Mouse (Mus musculus) ovary, adult 2 months (tissue): ENCODE measurements around the gene P2rx3. TPM values are rescaled to one million over a fixed set of nuclear protein-coding genes. Genes with fewer than 3 reads are reported as not detected.

Source experiments
- polyA plus RNA-seq: library from polyadenylated mRNA; depleted of rRNA; stranded (reverse); fragments of >200 nt; gene quantifications from 2 replicates; pipeline ENCODE4 v1.2.3, GENCODE M21; 2012; rRNA removed

The P2rx3 gene
- 0.37 and 0.50 TPM in 2 replicates for polyA plus RNA-seq

GRCm38 (mm10) chr2:85037047-85038026 lies at the start of gene P2rx3, which contains the start of gene Ssrp1:
Gene P2rx3, minus strand, starts transcription at chr2:85037462.
Gene Ssrp1, plus strand, starts transcription at chr2:85037234.

GRCm38 (mm10) chr2:85047596-85048167 lies 10.4 kb upstream of the P2rx3 start, which contains the start of gene Tnks1bp1:
Gene Tnks1bp1, plus strand, starts transcription at chr2:85048022.

GRCm38 (mm10) chr2:84987930-84988329 lies 49.3 kb downstream of the P2rx3 start, which contains the start of gene Prg3:
Gene Prg3, plus strand, starts transcription at chr2:84988215.

DNA sequence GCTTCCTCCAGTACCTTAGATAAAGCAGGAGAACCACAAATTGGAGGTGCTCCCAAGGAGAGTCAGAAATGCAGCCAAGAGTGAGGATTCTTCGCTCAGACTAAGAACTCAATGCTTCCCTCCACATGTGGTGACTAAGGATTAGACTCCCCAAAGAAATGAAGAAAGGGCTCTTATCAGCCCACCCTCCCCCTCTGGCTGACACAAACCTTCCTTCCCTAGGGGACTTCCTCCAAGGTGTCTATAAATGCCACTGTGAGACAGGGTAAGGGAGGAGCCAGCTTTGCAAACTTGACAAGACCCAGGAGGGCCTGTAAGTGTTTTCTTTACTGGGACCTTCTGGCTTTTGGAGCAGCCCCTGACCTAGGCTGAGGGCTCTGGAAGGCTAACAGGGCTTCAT lies 57.1 kb downstream of the P2rx3 start, which contains the start of gene Prg2:
Gene Prg2, plus strand, starts transcription at position 274 of the 400 bp plus-strand sequence.

Other genes starting within 250 kb of the P2rx3 start
- 18.7 and 23.7 TPM in 2 replicates for gene Ube2l6, start 238.6 kb downstream of the P2rx3 start, polyA plus RNA-seq
- not detected in 2 replicates for gene Smtnl1, start 214.8 kb downstream of the P2rx3 start, polyA plus RNA-seq
- gene Timm10, start 210.5 kb downstream of the P2rx3 start, polyA plus RNA-seq: 42.6 and 54.8 TPM in 2 replicates
- gene Slc43a1, start 198.6 kb downstream of the P2rx3 start, polyA plus RNA-seq: 14.3 and 15.2 TPM in 2 replicates
- 12.0 and 16.9 TPM in 2 replicates for gene Rtn4rl2, start 150.8 kb downstream of the P2rx3 start, polyA plus RNA-seq
- 55.2 and 61.6 TPM in 2 replicates for gene Slc43a3, start 100.9 kb downstream of the P2rx3 start, polyA plus RNA-seq
- 0.18 TPM in 1 of 2 replicates, not detected in the other for gene Prg2, start 57.0 kb downstream of the P2rx3 start, polyA plus RNA-seq
- gene Prg3, start 49.2 kb downstream of the P2rx3 start, polyA plus RNA-seq: not detected in 2 replicates
- gene Ssrp1, start 228 bp downstream of the P2rx3 start, polyA plus RNA-seq: 129 and 183 TPM in 2 replicates
- 95.3 and 109 TPM in 2 replicates for gene Tnks1bp1, start 10.6 kb upstream of the P2rx3 start, polyA plus RNA-seq
- 27.2 and 30.1 TPM in 2 replicates for gene Aplnr, start 98.8 kb upstream of the P2rx3 start, polyA plus RNA-seq
- gene Lrrc55, start 159.7 kb upstream of the P2rx3 start, polyA plus RNA-seq: 3.6 and 4.4 TPM in 2 replicates